Mouse (Mus musculus) adipocyte (in vitro differentiated cells): ENCODE data around the gene Haao.
A peak's percentile ranks its signal among the peaks of the same experiment; 100 is the strongest.

ENCODE experiments used
- DNase-seq: peaks from one replicate; pipeline ENCODE4 v3.0.0-alpha.2; 2016; ENCODE audit warnings: low spot score

Haao gene

GRCm38 (mm10) chr17:83834120-83834519 is 13.6 kb downstream of the Haao start:
- DNase-seq = peak; percentile 69

DNA sequence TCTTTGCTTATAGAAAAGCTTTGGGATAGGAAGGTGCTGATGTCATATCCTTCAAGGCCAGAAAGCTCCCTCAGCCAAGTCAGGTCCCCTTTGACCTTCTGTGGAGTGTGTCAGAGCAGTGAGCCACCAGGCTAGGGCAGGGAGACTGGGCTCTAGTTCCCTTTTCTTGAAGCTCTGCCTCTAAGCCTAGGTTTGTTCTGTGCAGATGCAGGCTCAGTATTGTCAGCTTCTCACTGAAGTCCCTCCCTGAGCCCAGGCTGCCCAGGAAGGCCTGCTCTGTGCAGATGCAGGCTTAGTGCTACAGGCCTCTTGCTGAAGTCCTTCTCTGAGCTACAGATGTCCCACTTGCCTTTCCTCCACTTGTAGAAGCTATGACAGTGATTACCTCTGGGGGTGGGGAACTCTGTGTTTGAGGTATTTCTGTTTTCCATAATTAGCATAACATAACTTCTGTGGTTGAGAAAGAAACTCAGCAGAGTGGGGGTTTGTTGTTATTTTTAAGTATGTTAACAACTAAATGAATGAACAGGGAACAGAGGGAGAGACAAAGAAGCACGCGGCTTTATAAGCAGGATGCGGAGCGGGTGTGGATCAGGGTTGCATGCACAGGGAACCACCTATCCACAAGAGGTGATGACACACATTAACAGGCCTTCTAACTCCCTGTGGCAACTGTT is 17.0 kb downstream of the Haao start:
- DNase-seq = peak; percentile 66

DNA sequence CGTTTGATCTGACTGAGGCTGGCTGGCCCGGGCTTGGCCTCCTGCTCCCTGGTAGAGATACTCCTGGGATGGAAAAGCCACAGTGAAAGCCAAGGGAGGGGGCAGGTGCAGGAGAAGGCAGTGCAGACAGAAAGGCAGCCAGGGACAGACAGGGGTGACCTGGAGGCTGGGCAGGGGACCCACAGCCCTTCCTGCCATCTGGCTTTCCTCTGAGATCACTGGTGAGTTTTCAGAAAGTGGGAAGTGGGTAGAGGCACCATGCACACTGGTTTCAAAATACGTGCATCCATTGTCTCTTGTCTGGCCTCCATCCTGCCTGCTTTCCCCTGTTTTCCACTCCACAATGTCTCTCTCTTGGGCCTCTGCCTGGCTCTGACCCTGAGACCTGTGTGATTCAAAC is 18.4 kb downstream of the Haao start:
- DNase-seq = no peak

- no peak for DNase-seq
Observed at GRCm38 (mm10) chr17:83823835-83824234, 23.9 kb downstream of the Haao start.

GRCm38 (mm10) chr17:83821876-83822275 is 25.9 kb downstream of the Haao start:
- no peak for DNase-seq

GRCm38 (mm10) chr17:83820701-83821100 is 27.1 kb downstream of the Haao start:
- DNase-seq = no peak

DNA sequence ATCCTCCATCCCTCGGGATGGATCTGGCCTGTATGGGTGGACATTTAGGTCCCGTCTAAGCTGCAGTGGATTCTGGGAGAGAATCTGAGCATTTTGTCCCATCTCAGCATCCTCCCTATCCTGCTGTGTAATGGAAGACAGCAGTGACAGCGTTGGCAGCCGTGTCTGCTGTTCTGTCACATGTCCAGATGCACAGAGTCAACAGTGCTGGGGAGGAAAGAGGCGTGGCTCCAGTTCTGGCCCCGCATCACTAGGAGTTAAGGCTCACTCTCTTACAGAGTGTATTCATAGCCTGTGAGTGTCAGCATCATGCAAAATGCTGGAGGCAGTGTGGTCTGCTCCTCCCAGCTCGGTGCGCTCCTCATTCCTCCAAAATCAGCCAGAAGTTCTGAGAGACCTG is 28.3 kb downstream of the Haao start:
- DNase-seq = no peak

GRCm38 (mm10) chr17:83816996-83817395 is 30.8 kb downstream of the Haao start:
- DNase-seq = no peak

GRCm38 (mm10) chr17:83813050-83813449 is 34.7 kb downstream of the Haao start:
- DNase-seq = no peak

DNA sequence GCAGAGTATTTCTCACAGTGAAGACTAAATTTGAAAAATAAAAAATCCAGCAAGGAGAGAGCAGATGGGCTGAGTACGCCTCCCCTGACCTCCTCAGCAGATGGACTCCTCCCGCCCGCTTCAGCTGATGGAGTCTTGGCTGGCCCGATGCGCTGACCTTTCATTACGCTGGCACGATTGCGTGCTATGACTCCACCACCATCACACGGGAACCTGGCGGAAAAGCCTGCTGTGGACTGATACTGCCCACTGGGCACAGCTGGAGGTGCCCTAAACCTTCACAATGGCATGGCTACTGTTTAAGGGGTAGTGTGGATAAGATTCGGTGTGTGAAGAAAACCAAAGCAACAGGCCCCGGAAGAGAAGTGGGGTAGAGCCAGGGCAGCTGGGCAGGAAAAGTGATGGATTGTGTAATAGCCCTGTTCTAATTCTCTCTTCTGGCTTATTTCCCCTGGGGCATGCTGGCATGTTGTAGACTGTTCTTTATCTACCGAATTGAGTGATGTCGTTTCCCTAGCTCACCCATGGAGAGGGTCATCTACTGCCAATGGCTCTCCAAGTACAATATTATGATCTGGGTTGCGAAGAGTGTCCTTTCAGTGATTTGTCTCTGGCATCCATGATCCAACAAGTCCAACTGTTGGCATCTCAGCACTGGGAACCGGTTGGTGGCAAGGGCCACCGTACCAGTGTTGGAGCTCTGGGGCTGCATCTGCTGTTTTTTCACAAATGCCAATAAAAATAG is 35.4 kb downstream of the Haao start:
- peak; percentile 89 for DNase-seq

DNA sequence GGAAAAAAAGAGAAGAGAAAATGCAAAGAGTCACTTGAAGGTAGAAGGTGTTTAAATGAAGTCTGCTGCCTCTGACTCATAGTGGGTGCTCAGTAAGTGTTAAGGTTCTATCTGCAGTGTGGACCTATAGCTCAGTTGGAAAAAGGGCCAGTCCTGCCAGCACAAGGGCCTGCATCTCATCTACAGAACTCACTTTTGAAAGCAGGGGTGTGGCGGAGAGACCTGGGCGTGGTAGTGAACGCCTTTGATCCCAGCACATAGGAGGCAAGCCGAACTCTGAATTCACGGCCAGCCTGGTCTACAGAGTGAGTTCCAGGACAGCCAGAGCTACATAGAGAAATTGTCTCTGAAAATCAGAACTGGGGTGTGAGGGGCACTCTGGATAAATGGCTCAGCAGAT is 37.5 kb downstream of the Haao start:
- DNase-seq = no peak

DNA sequence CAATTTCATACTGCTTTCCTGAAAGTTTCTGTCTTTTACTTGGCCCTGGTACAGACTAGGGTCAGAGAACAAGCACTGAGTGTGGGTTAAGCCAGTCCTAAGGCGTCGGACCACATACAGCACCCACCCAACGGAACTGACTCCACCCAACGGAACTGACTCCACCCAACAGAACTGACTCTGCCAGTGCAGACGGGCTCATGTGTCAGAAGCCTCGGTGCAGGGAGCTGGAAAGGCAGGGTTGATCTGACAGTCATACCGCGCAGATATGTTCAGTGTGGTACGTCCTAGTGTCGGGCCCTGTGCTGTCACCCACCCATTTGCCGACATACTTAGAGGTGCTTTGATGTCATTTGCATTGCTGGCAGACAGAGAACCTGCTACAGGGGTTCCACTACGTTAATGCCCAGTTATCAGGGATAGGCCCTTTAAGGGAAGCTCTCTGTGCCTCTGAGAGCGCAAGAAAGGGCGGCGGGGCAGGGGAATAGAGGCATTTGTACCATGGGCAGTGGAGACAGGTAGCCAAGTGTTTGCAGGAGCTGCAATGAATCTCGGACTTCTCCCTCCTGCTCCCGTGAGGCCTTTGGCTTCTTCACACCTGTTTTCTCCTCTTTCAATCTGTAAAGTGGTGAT is 38.5 kb downstream of the Haao start:
- DNase-seq = no peak

DNA sequence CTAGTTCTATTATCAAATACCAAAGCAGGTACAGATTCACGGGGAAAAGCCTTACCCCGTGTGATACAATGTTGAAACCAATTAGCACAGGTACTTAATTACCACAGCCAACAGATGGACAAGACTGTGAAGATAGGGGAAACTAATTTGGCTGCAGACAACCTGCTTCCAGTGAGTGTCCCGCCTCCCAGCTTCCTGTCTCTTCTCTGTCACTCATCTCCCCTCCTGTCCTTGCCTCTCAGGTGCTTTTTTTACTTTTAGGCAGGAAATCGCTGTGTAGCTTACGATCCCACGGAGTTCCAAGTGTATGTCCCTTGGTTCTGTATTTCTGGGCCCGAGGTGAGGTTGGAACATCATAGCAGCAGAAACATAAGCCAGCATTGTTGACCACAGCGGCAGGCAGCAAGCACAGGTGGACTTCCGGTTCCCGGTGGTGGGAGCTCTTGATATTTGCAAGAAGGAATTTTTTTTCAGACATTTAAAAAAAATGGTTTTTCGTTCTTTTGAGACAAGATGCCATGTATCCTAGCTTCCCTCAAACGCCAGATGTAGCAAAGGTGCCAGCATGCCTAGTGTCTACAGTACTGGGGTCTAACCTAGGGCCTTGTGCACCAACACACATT is 39.2 kb downstream of the Haao start:
- DNase-seq = no peak

DNA sequence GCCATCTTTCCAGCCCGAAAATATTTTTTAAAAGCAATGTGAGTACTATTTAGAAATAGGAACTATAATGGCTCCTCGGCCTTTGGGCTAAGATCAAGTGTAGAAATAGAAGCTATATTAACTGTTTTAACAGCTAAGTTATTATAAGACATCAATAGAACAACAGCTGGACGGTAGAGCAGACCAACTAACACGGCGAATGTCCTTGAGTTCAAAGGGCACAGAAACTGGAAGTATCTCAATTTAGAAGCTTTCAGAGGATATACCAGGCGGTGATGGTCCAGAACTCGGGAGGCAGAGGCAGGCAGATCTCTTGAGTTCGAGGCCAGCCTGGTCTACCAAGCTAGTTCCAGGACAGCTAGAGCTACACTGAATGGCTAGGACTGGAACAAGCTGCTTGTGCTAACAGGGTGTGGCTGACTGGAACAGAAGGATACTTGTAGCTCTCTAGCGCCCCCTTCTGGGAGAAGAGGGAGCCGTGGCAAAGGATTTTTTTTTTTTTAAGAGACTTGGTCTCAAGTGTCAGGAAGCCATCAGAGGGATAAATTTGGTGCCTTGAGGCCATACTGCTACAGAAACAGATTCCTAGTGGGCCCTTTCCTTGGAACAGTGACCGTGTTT is 39.9 kb downstream of the Haao start:
- DNase-seq = peak; percentile 87

DNA sequence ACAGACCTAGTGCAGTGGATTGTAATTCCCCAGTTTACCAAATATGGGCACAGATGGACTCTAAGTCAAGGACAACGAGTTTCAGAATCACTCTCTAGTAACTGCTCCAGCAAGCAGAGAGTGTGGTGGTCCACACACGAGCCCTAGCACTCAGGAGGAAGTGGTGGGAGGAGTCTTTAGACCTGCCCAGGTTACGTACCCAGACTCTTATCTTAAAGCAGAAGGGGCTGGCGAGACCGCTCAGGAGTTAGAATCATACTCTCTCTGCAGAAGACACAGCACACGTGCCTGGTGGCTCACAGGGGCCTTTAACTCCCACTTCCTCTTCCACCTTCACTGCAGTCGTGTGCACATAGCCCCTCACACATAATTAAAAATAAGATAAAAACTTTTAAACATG is 40.4 kb downstream of the Haao start:
- DNase-seq = no peak

DNA sequence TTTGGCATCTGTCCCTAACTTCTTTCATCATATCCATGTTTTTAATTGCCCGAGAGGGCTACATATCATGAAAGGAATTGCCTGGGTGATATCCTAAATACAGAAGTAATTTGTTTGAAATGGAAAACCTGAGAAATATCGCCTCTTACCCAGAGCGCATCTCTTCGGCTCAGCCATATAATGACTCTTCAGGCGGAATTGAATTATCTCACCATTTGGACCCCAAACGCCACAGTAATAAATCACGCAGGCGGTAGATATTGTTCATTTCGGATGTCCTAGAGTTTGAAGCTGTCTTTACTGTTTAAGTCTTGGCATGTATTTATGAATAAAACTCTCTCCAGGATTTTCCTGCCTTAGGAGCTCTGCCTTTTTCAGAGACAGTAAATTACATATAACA is 42.7 kb downstream of the Haao start:
- no peak for DNase-seq

GRCm38 (mm10) chr17:83803987-83804386 is 43.8 kb downstream of the Haao start:
- no peak for DNase-seq

DNA sequence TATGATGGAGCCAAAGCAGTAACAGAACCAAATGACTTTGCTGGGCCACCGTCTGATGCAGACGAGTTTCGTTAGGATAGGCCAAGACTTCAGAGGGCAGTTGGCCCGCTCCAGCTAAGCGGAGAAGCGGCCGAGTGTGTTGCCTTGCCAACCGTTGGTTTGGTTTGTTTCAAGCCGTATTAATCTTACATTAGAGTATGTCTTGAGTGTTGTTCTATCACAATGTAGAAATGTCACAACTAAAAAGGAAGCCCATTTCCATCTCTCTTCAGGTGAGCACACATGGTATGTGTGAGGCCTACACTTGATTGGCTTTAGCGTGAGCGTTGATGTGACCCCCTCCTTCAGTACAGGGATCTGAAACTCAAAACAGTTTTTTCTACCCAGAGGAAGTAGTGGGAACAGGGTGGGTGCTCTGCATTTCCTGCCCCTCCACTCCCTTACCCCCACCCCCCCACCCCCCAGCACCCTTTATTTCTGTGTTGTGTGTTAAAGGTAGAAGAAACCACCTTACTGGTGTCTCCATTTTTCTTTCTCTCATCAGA is 48.2 kb downstream of the Haao start:
- DNase-seq = no peak

- no peak for DNase-seq
Observed at GRCm38 (mm10) chr17:83795121-83795520, 52.6 kb downstream of the Haao start.

GRCm38 (mm10) chr17:83792388-83792787 is 55.4 kb downstream of the Haao start:
- no peak for DNase-seq

DNA sequence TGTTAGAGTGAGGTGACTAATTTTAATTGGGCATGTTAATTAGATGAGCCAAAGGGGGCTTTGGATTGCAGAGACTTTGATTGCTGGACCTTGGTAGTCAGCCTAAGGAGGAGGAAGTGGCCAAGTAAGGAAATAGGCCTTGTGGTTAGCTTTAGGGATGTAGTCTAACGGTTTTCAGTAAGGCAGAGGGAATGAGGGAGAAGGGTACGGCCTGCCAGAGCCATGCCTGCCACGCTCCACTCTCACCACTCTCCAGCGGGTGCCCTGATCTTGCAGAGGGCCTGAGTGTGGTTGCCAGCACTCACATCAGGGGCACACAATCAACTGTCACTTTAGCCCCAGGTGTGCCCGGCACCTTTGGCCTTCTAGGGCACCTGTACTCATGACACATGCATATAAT is 57.6 kb downstream of the Haao start:
- DNase-seq = peak; percentile 43

GRCm38 (mm10) chr17:83786418-83786817 is 61.3 kb downstream of the Haao start:
- no peak for DNase-seq
